Mouse (Mus musculus) urinary bladder, postnatal 4 days (tissue): Measurements from ENCODE around the gene Cdc73.
"Not testable (repeated sequence)": the region's sequence is repeated elsewhere in the genome, so short reads cannot be mapped to it uniquely, and the experiment has no call there.

Source experiments
- DNase-seq, 2 experiments: peaks; one replicate each; pipeline ENCODE4 v3.0.0; 2021 to 2022; ENCODE audit warnings: low spot score in 2 of 2

Gene Cdc73

GRCm38 (mm10) chr1:143702741-143703262 is at the start of gene Cdc73:
Gene Cdc73, minus strand, starts transcription at chr1:143702893.
- DNase-seq: peak; percentile 86 to 92

DNA sequence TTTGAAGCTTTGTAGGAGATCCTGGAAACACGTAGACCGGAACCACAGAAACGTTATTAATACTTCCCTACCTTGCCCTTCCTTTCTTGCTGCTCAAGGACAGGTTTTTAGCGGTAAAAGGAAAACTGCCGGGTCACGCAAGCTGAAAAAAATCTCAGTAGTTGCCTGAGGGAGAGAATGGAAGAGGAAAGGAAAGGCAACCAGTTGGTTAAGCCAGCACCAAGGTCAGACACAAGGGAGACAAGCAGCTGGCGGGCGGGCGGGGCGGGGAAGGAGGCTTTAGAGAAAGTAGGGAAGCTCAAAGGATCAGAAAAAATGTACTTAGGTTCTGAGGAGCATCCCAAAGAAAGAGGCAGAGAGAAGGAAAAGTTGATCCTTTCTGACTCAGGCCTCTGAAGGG is 43.2 kb upstream of the Cdc73 start:
- DNase-seq: no peak

DNA sequence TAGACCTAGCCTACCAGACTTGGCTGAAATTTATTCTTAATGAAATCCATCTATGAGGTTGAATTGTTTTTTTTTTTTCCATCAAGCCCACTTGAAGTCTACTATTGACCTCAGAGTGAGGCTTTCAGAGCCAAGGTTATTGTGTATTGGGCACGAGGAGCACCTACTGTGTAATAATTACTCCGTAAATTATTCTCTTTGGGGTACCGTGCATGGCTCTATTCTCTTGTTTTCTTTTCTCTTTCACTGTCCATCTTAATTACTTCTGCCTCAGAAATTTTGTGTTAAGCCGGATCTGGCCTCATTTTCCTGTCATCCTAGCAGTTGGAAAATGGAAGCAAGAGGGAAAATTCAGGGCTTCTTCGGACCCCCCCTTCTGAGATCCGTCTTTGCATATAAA is 39.5 kb upstream of the Cdc73 start:
- DNase-seq: no peak

- no peak for DNase-seq
Observed at GRCm38 (mm10) chr1:143741331-143741730, 38.6 kb upstream of the Cdc73 start.

DNA sequence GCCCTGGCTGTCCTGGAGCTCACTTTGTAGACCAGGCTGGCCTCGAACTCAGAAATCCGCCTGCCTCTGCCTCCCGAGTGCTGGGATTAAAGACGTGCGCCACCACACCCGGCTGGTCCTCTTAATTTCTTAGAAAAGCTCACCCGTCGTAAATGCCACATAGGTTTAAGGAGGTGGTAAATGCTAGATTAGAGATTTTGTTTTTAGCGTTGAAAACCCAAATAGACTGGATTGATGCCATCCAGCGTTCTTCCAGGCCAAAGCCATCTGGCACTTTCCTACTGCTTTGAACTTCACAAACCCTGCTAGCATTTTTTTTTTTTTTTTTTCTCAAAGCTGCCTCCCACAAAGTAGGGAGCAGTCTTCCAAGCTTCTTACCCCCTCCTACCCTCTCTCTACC is 37.9 kb upstream of the Cdc73 start:
- no peak for DNase-seq

GRCm38 (mm10) chr1:143739361-143740350 is 37.0 kb upstream of the Cdc73 start:
- peak; percentile 77 to 82 for DNase-seq

DNA sequence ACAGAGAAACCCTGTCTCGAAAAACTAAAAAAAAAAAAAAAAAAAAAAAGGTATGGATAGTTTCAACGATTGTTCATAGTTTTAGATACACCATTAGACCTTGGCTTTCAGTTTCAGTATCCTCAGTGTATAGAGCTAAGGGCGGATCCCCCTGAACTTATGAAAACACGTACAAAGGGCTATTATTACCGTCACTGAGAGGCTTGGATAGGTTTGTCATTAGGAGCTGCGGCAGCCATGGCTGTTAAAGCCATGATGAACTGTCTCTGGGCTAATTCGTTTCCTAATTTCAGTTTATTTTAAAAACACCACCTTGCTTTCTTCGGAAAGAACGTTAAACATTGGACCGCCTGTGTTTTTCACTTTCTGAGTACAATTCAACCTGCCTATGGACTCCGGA is 36.1 kb upstream of the Cdc73 start:
- DNase-seq: no peak

- no peak for DNase-seq
Observed at GRCm38 (mm10) chr1:143733914-143734410, 31.3 kb upstream of the Cdc73 start.

DNA sequence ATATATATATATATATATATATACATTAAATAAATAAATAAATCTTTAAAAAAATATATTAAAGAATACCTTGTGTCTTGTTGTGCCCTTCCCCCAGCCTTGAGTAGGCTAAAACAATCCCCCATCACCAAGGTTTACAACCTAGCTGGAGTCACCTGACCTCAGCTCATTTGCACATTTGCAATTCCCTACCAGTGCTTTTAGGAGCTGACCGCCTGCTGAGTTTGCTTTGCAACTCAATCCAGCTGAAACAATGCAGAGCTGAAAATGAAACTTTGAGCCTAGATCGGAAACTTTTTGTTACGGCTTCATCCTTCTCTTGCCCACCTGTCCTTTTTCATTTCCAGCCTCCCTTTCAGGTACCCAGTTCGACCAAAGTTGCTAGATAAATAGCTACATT is 29.0 kb upstream of the Cdc73 start:
- DNase-seq: no peak

DNA sequence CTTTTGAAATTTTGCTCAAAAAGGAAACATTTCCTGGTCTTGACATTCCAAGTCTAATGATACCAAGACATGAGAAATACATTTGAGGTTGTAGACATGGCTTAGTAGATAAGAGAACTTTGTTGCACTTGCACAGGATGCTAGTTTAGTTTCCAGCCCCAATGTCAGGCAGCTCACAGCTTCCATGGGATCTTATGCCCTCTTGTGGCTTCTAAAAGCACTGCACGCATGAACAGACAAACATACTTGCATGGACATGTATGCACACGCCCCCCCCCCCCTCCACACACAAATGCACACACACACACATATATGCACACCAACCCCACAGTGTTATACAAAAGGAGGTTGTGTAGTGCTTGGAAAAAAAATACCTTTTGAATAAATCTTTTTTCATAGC is 28.2 kb upstream of the Cdc73 start:
- no peak for DNase-seq

- DNase-seq: no peak
Observed at GRCm38 (mm10) chr1:143727701-143728445, 25.2 kb upstream of the Cdc73 start.

GRCm38 (mm10) chr1:143724456-143725064 is 21.9 kb upstream of the Cdc73 start:
- DNase-seq: no peak

DNA sequence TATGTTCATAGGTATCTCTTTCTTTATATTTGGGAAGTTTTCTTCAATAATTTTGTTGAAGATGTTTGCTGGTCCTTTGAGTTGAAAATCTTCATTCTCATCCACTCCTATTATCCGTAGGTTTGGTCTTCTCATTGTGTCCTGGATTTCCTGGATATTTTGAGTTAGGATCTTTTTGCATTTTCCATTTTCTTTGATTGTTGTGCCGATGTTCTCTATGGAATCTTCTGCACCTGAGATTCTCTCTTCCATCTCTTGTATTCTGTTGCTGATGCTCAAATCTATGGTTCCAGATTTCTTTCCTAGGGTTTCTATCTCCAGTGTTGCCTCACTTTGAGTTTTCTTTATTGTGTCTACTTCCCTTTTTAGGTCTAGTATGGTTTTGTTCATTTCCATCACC is 13.3 kb upstream of the Cdc73 start, which contains the start of gene Glrx2:
Glrx2 (plus strand) TSS at position 301 of the 400 bp plus-strand sequence.
- not testable (repeated sequence) for DNase-seq

DNA sequence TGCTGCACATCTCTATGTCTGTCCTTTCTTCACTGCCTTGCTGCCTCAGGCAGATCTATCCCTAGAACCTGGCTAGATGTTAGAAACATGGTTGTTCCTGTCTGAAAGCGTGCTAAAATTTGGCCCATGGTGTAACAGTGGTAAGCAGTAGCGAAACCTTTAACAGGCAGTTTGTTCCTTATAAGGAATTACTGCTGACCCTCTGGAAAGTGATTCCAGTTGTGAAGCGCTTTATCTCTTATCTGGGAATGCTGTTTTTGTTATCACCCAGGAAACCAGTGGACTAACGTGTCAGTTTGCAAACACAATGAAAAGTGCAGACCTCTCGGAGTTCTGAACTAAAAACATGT is 7.9 kb upstream of the Cdc73 start:
- DNase-seq: no peak

DNA sequence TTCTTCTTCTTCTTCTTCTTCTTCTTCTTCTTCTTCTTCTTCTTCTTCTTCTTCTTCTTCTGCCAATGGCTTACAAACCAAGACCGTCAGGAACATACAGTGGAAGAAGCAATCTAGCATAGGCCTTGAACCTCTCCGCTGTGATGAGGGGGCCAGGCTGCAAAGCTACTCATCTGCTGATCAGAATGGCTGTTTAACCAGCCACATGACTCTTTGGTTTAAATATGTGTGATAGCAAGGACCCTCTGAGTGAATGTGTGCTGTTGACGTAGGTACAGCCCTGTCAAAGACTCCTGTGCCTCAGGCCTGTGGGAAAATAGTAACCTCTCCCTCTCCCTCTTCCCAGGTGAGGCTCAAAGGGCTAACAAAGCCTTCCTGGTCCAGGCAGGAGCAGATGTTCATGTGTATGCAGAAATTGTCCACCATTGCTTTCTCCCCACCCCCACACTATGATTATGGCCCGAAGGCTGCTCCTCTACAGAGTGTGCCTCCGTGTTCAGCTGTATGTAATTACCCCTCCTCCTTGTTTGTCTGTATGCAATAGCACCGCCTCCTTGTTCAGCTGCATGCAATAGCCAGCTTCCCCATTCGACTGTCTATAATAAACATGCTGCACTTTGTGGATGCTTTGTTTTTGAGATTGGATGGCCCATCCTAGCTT is 7.4 kb upstream of the Cdc73 start:
- no peak for DNase-seq

GRCm38 (mm10) chr1:143708361-143708760 is 5.7 kb upstream of the Cdc73 start:
- no peak for DNase-seq

DNA sequence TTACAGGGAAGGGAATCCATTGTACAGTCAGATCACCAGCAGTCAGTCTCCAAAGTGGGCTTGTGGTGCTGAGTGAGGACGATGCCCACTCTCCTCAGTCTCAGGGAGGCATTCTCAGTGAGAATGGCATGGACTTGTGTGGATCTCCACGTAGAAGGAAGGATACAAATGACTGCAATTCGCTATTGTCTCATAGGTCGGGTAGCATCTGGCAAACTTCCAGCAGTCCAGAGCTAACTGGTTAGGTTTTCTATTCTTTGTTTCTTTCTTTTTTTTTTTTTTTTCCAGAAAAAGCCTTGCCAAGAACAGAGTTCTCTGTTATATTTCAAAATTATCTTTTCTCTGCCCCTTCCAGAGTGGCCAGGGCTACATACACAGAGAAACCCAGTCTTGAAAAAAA is 4.3 kb upstream of the Cdc73 start:
- DNase-seq: no peak

GRCm38 (mm10) chr1:143702141-143702740 is 452 bp downstream of the Cdc73 start:
- peak in 1 of 2 experiments; percentile 62 for DNase-seq

DNA sequence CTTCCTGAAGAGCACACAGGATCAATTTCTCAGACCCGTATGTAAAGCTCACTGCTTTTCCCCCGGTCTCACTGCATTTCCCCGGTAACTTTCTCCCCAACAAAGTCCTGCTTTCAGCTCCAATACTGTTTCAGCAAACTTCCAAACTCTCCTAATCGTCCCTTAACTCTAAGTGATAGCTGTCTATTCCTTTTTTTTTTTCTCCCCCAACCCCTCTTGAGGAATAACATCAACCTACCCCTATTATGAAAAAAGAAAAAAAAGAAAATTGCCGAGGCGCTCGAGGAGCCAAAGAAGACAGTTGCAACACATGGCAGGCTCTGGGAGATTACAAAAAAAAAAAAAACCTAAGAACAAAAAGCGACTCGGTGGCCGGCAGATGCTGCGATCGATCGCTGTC is 957 bp downstream of the Cdc73 start:
- no peak for DNase-seq

GRCm38 (mm10) chr1:143684849-143685248 is 17.8 kb downstream of the Cdc73 start:
- DNase-seq: no peak

GRCm38 (mm10) chr1:143681108-143681507 is 21.6 kb downstream of the Cdc73 start:
- DNase-seq: no peak
